Mouse (Mus musculus): ENCODE data around the gene Ciart. TPM values are rescaled to one million over a fixed set of nuclear protein-coding genes. Genes with fewer than 3 reads are reported as not detected.

The Ciart gene
- total and polyA plus RNA-seq, 2 experiments, result 1.7 to 19.5 TPM

DNA sequence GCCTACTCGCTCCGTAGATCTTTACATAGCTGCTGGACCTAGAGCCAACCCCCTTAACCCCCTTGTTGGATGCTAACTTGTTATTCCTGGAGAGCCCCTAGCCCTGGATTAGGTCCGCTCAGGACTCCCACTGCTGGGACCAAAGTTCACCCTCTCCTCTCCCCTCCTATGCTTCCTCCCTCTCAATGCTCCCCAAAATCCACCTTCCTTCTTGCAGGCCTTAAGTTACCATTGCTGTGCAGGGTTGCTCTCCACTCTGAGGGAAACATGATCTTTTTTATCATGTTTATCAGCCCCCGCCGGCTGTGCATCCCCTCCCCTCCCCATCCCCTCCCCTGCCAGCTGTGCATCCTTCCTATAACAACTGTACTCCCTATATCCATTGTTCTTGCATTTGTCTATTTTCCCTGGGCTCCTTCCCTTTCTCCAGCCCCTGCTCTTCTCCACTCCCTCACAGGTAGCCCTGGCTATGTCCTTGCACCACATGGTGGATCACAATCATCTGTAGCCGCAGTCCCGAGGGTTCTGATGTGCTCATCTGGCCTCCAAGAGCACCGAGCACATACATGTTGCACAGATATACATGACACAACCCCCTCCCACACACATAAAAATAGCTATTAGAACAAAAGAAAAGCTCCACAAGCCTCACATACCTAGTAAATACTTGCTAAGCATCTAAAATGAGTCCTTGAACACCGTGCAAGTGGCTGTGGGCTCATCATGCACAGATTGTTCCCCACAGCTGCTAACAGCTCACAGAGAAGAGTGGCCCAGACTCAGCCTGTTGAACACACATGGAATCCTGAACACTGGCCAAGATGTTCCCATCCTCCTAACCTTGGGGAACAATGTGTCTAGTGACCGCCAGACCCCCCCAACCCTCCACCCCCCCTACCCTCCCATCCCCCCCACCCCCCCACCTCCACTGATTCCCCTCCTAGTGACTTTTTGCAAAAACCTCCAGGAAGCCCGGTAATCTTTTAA lies 10.3 kb upstream of the Ciart start:
- no peaks in the 10 kb centered on the region for H3K79me2 ChIP-seq (ENCODE audit: control insufficient read depth, insufficient read depth, low read length)
- 66% methylated on average over 11 of the region's 11 CpGs for WGBS
- no peaks in the 10 kb centered on the region; the same call in 1 of the 2 replicates for H3K36me3 ChIP-seq (ENCODE audit: control insufficient read depth, insufficient read depth, low read length)
- no peak for DNase-seq (ENCODE audit: extremely low read depth, low read depth, low spot score)
- H3K27ac ChIP-seq (replicated peaks; ENCODE audit: insufficient read depth, low read depth, low read length), result no peak overlapping the region
- no peaks in the 10 kb centered on the region for H3K27me3 ChIP-seq (ENCODE audit: control insufficient read depth, insufficient read depth, low read length)
- TF ChIP-seq CTCF (IDR thresholded peaks at IDR 0.05; ENCODE audit: low read depth, low read length), result no peak
- no peak for TF ChIP-seq POLR2A (IDR thresholded peaks at IDR 0.05; ENCODE audit: extremely low read depth, insufficient read depth, low read length)
- no peak overlapping the region for H3K9ac ChIP-seq (ENCODE audit: low read depth, low read length)
- H3K4me3 ChIP-seq (ENCODE audit: insufficient read depth, low read depth, low read length), result no peak overlapping the region
- H3K4me1 ChIP-seq (ENCODE audit: control insufficient read depth, insufficient read depth, low read length), result peaks cover 11% of the 10 kb centered on the region

DNA sequence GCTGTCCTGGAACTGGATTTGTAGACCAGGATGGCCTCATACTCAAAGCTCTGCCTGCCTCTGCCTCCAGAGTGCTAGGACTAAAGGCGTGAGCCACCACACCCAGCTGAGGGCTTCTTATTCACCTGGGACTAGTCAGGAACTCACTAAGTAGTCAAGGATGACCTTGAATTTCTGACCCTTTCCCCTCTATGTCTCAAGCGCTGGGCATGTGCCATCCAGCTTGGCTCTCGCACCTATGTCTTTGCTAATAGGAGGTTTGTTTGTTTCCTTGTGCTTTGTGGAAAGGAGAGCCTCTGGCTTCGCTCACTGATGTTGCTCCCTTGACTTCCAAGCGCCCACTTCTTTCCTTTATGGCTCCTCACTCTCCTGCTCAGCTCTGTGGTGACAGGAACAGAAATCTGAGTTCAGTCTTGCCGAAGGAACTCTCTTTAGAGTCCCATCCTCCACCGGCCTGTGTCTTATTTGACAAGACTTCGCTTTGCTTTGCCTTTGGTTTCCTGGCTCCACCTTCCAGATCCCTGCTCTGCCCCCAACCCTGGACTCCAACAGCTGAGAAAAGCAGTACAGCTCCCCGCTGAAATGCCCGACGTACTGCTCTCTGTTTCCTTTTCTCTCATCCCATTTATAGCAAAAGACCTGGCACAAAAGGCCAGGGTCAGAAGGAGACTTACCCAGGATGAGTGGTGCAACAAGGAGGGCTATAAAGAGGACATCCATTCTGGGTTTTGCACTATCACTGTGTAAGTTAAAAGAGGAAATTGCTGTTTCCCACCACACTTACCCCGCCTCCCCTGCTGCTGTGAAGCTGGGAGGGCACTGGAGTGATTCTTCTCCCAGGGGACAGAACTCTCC lies 9.4 kb upstream of the Ciart start, which contains the start of gene BC028528:
Gene BC028528 (minus strand): TSS at position 795 of the 855 bp plus-strand sequence.
- H3K9ac ChIP-seq (ENCODE audit: low read depth, low read length), result peak within 1 kb of the TSS; percentile 29; the same call in 1 of the 2 replicates
- TF ChIP-seq POLR2A (IDR thresholded peaks at IDR 0.05; ENCODE audit: extremely low read depth, insufficient read depth, low read length) (no peak), CTCF (IDR thresholded peaks at IDR 0.05; ENCODE audit: low read depth, low read length) (no peak)
- H3K27me3 ChIP-seq (ENCODE audit: control insufficient read depth, insufficient read depth, low read length), result no peaks in the 10 kb centered on the region
- 47% methylated on average over 12 of the region's 12 CpGs for WGBS
- H3K4me1 ChIP-seq (ENCODE audit: control insufficient read depth, insufficient read depth, low read length), result peaks cover 13% of the 10 kb centered on the region
- DNase-seq (ENCODE audit: extremely low read depth, low read depth, low spot score), result peak; percentile 74
- peak within 1 kb of the TSS; percentile 54 for H3K27ac ChIP-seq (replicated peaks; ENCODE audit: insufficient read depth, low read depth, low read length)
- H3K36me3 ChIP-seq (ENCODE audit: control insufficient read depth, insufficient read depth, low read length), result no peaks in the 10 kb centered on the region; the same call in 1 of the 2 replicates
- H3K79me2 ChIP-seq (ENCODE audit: control insufficient read depth, insufficient read depth, low read length), result no peaks in the 10 kb centered on the region
- peak within 1 kb of the TSS; percentile 12; the same call in 1 of the 2 replicates for H3K4me3 ChIP-seq (ENCODE audit: insufficient read depth, low read depth, low read length)

DNA sequence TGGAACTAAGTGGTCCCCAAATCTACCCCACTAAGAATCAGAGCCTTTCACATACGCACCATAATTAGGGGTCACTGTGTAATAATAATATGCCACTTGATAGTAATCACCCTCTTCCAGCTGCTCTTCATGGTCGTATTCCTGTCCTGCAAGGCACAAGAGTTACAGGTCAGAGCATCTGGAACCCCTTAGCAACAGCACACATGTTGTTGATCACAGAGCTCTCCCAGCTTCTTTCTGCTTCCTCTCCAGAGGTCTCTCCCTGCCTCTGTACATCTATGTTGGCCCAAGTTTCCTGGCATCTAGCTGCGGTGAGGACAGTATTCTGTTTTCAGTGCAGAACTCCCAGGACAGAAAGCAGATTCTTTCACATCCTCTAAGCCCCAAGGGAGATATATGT lies 7.6 kb upstream of the Ciart start:
- TF ChIP-seq CTCF (IDR thresholded peaks at IDR 0.05; ENCODE audit: low read depth, low read length) (no peak), POLR2A (IDR thresholded peaks at IDR 0.05; ENCODE audit: extremely low read depth, insufficient read depth, low read length) (no peak)
- H3K27me3 ChIP-seq (ENCODE audit: control insufficient read depth, insufficient read depth, low read length), result no peaks in the 10 kb centered on the region
- WGBS, result 82% methylated on average over 3 of the region's 3 CpGs
- no peaks in the 10 kb centered on the region for H3K79me2 ChIP-seq (ENCODE audit: control insufficient read depth, insufficient read depth, low read length)
- H3K4me1 ChIP-seq (ENCODE audit: control insufficient read depth, insufficient read depth, low read length), result peaks cover 12% of the 10 kb centered on the region
- DNase-seq (ENCODE audit: extremely low read depth, low read depth, low spot score), result no peak
- H3K9ac ChIP-seq (ENCODE audit: low read depth, low read length), result no peak overlapping the region
- H3K4me3 ChIP-seq (ENCODE audit: insufficient read depth, low read depth, low read length), result no peak overlapping the region
- no peak overlapping the region for H3K27ac ChIP-seq (replicated peaks; ENCODE audit: insufficient read depth, low read depth, low read length)
- no peaks in the 10 kb centered on the region for H3K36me3 ChIP-seq (ENCODE audit: control insufficient read depth, insufficient read depth, low read length)

DNA sequence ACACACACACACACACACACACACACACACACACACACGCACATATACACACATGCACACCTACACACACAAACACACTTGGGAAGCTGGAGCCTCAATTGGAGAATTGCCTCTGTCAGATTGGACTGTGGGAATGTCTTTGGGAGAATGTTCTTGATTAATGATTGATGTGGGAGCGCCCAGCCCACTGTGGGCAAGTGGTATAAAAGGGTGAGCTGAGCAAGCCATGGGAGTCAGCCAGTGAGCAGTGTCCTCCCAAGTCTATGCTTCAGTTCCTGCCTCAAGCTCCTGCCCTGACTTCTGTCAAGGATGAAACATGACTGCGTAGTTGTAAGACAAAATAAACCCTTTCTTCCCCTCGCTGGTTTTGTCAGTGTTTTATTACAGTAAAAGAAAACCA lies 5.5 kb upstream of the Ciart start:
- Histone ChIP-seq H3K4me1 (ENCODE audit: control insufficient read depth, insufficient read depth, low read length) (peaks cover 16% of the 10 kb centered on the region), H3K79me2 (ENCODE audit: control insufficient read depth, insufficient read depth, low read length) (no peaks in the 10 kb centered on the region), H3K4me3 (ENCODE audit: insufficient read depth, low read depth, low read length) (no peak overlapping the region), H3K27me3 (ENCODE audit: control insufficient read depth, insufficient read depth, low read length) (no peaks in the 10 kb centered on the region), H3K36me3 (ENCODE audit: control insufficient read depth, insufficient read depth, low read length) (no peaks in the 10 kb centered on the region), H3K9ac (ENCODE audit: low read depth, low read length) (no peak overlapping the region), H3K27ac (replicated peaks; ENCODE audit: insufficient read depth, low read depth, low read length) (peak overlapping the region; percentile 43; the same call in 1 of the 2 replicates)
- peak; percentile 82 for DNase-seq (ENCODE audit: extremely low read depth, low read depth, low spot score)
- 0 out of 2 replicates have a peak, but pooled peaks have one; percentile 9 for TF ChIP-seq POLR2A (IDR thresholded peaks at IDR 0.05; ENCODE audit: extremely low read depth, insufficient read depth, low read length)
- no peak for TF ChIP-seq CTCF (IDR thresholded peaks at IDR 0.05; ENCODE audit: low read depth, low read length)
- 53% methylated on average over 4 of the region's 4 CpGs for WGBS

DNA sequence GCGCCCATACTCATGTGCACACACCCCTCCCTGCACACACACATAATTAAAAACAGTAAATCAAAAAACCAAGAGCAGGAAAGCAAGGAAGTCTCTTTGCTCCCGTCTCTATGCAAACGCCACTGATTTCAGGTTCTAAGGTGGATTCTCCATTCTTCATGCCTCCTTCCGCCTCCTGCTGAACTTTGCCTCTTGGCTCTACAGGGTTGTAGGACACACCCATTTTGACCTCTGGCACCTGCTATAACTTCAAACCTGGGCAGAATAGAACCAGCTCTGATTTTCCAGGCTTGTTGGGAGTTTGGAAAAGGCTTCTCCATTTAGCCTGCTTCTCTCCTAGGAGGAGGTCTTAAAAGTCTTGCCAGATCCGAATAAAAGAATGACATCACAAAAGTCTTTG lies 2.3 kb upstream of the Ciart start:
- Histone ChIP-seq H3K79me2 (ENCODE audit: control insufficient read depth, insufficient read depth, low read length) (no peaks in the 10 kb centered on the region), H3K4me3 (ENCODE audit: insufficient read depth, low read depth, low read length) (no peak overlapping the region), H3K27me3 (ENCODE audit: control insufficient read depth, insufficient read depth, low read length) (no peaks in the 10 kb centered on the region), H3K36me3 (ENCODE audit: control insufficient read depth, insufficient read depth, low read length) (peaks cover 5% of the 10 kb centered on the region; the same call in 1 of the 2 replicates), H3K27ac (replicated peaks; ENCODE audit: insufficient read depth, low read depth, low read length) (peak overlapping the region; percentile 38), H3K9ac (ENCODE audit: low read depth, low read length) (no peak overlapping the region), H3K4me1 (ENCODE audit: control insufficient read depth, insufficient read depth, low read length) (peaks cover 13% of the 10 kb centered on the region)
- WGBS, result 49% methylated on average over 5 of the region's 5 CpGs
- TF ChIP-seq CTCF (IDR thresholded peaks at IDR 0.05; ENCODE audit: low read depth, low read length), result no peak
- no peak for TF ChIP-seq POLR2A (IDR thresholded peaks at IDR 0.05; ENCODE audit: extremely low read depth, insufficient read depth, low read length)
- DNase-seq (ENCODE audit: extremely low read depth, low read depth, low spot score), result peak; percentile 86

Data from liver, adult 2 months (tissue).